Mouse (Mus musculus) macrophage (primary cell): ENCODE results near the gene Hoxd11. TPM values are rescaled to one million over a fixed set of nuclear protein-coding genes. Genes with fewer than 3 reads are reported as not detected.

Experiments
- H3K27ac ChIP-seq: fragments of 350-480 bp; formaldehyde crosslinking; 2 replicates; pipeline ENCODE4 v1.9.0; 2021
- H3K36me3 ChIP-seq: fragments of 350-480 bp; formaldehyde crosslinking; 2 replicates; pipeline ENCODE4 v1.9.0; 2021; ENCODE audit errors: inconsistent target
- H3K4me3 ChIP-seq: fragments of 350-480 bp; formaldehyde crosslinking; 2 replicates; pipeline ENCODE4 v1.9.0; 2021; ENCODE audit errors: inconsistent target
- H3K79me2 ChIP-seq: fragments of 350-480 bp; formaldehyde crosslinking; 2 replicates; pipeline ENCODE4 v1.9.0; 2021; ENCODE audit errors: inconsistent target
- WGBS: methylation state at CpG from one replicate; pipeline ENCODE4 v1.1.7; 2026; ENCODE audit warnings: inconsistent platforms; ENCODE audit not compliant: missing documents; 5-methylcytosine and 5-hydroxymethylcytosine counted together
- polyA plus RNA-seq: library from polyadenylated mRNA; stranded (reverse); fragments of 250-400 nt; gene quantifications from 3 replicates; pipeline ENCODE4 v1.2.4, GENCODE M21; 2018; ENCODE audit warnings: inconsistent platforms

Gene Hoxd11
- polyA plus RNA-seq, 1 experiment from 2014 or later: not detected

DNA sequence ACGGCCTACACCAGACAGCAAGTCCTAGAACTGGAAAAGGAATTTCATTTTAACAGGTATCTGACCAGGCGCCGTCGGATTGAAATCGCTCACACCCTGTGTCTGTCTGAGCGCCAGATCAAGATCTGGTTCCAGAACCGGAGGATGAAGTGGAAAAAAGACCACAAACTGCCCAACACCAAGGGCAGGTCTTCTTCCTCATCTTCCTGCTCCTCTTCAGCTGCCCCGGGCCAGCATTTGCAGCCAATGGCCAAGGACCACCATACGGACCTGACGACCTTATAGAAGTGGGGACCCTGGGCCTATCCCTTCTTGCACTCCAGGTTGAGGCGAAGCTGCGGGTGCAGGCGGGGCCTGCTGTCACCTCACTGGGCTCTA is 48.9 kb downstream of the Hoxd11 start:
- Histone ChIP-seq H3K36me3 (no peaks in the 10 kb centered on the region), H3K79me2 (no peaks in the 10 kb centered on the region), H3K27ac (no peak overlapping the region), H3K4me3 (no peak overlapping the region)
- WGBS: 71% methylated on average over 12 of the region's 13 CpGs

DNA sequence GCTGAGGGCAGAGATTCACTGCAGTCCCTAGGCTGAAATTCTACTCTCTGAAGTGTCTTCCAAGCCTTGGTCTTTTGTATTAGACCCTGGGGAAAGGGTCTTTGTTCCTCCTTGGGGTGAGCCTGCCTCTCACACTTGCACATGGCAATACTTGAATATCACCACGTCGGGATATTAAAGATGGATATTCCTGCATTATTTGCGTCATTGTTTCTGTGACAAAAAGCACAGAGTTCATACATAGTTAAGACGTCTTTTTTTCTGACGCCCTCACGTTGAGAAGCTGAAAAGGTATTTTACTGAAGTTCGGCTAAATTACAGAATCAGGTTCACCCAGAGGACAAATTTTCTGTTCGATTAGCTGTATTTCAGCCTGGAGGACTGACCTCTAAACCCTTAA is 51.0 kb downstream of the Hoxd11 start:
- Histone ChIP-seq H3K36me3 (no peaks in the 10 kb centered on the region), H3K27ac (no peak overlapping the region), H3K4me3 (no peak overlapping the region), H3K79me2 (no peaks in the 10 kb centered on the region)
- 78% methylated on average over 8 of the region's 8 CpGs for WGBS

DNA sequence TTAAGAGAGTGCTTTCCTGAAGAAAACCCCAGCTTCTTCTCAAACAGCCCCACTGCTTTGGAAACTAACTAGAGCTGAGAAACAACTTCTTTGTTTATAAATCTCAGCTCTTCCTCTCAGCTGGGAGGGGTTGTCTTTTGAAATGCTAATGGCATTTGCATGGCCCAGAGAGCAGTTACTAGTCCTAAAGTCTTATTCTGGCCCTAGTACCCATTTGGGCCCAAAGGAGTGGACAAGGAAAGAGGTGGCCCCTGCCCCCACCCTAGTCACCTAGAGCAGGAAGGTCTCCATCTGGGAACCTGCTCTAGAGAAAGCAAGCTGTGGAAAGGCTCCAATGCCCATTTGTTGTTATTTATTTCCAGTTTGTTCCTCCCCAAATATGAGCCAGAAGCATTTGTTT is 51.7 kb downstream of the Hoxd11 start:
- Histone ChIP-seq H3K79me2 (no peaks in the 10 kb centered on the region), H3K36me3 (no peaks in the 10 kb centered on the region), H3K4me3 (no peak overlapping the region), H3K27ac (no peak overlapping the region)

DNA sequence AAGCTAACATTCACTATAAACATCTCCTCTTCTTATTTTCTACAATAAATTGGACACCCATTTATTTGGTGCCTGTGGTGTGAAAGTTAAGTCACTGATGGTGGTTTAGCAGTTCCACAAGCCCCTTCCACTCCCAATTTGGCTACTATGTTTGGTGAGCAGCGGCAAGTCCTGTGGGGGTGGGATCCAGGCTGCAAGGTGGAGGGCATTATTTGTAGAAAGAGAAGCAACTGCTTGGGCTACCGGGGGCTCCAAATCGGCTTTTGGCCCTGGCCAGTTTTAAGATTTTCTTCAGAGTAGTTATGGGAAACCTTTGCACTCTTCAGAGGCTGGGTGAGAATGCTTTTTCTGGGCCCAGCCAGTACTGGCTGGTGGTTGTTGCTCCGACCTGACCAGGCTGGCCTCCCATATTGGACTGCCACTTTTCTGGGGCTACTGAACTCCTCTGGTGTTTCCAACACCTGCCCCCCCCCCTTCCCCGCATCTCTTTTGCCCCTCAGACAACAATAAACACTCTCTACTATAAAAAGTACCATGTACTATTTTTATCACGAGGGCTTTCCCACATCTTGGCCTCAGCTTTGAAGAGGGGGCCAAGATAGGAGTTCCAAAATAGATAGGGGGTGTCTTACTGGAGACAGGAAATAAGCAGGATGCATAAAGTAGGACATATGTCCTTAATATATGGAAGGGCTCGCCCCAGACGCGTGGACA is 52.6 kb downstream of the Hoxd11 start:
- Histone ChIP-seq H3K4me3 (no peak overlapping the region), H3K36me3 (no peaks in the 10 kb centered on the region), H3K79me2 (no peaks in the 10 kb centered on the region), H3K27ac (no peak overlapping the region)
- 44% methylated on average over 9 of the region's 9 CpGs for WGBS

DNA sequence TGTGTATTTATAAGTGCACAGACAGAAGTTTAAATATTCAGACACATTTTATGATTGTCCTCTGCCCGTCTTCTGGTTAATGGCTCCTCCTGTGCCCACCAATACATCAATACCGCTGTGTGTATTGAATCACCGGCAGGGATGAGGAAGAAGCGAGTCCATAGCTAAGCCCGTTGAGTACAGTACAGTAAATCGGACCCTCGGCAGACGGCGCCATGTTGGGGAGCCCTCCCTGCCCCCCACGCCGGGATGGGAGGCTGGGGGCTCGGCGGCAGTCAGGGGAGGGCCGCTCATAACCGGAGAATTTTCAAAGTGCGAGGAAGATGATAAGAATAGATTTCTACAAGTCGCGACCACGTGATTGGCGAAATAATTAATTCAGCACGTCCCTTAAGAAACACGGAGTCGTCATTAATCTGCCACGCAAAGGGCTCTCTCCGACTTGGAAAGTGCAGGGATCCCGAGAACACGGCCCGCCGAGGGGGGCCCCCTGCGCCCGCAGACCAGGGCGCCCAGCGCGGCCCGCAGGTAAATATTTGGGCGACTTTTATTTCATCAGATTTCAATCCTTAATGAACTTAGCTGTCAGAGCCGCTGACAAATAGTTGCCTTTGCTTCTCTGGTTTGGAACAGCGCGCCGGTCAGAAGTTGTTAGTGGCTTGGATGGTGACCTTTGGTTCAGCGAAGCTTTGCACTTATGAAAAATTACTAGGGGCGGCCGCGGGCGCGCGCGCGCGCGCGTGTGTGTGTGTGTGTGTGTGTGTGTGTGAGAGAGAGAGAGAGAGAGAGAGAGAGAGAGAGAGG is 53.4 kb downstream of the Hoxd11 start:
- Histone ChIP-seq H3K79me2 (no peaks in the 10 kb centered on the region), H3K36me3 (no peaks in the 10 kb centered on the region), H3K27ac (no peak overlapping the region), H3K4me3 (no peak overlapping the region)
- 4% methylated on average over 52 of the region's 52 CpGs for WGBS

DNA sequence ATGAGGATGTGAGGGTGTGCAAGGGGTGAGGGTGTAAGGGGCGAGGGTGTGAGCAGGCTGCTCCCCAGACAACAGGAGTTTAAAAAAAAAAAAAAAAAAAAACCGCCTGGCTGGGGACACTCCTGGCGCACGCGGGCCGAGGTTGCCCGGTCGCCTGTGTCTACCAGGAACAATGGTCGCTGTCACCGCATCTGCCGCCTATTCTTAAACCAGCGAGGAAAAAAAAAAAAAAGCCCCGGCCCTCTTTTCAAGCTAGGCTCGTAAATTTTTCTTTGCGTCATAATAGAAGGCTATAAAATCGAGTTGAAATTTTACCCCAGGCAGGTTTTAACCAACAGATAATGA is 53.9 kb downstream of the Hoxd11 start:
- H3K27ac ChIP-seq: no peak overlapping the region
- no peak overlapping the region for H3K4me3 ChIP-seq
- H3K36me3 ChIP-seq: no peaks in the 10 kb centered on the region
- no peaks in the 10 kb centered on the region for H3K79me2 ChIP-seq
- WGBS: 5% methylated on average over 16 of the region's 16 CpGs

DNA sequence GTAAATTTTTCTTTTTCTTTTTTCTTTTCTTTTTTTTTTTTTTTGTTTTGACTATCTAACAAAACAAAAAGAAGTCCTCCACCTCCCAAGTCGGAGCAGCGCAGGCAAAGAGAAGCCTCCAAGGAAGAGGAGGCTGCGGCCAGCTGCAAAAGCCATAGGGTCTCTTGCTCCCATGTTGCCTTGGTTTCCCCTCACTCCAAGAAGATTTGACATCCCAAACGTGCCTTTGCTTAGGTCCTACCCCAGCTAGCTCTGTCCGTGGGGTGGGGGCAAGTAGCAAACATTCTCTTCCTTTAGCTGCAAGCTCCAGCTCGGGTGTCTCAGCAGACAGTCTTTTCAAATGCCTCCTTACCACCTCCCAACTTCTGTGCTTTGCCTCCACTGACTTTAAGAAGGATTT is 54.4 kb downstream of the Hoxd11 start:
- H3K27ac ChIP-seq: no peak overlapping the region
- no peak overlapping the region for H3K4me3 ChIP-seq
- WGBS: 7% methylated on average over 6 of the region's 6 CpGs
- H3K79me2 ChIP-seq: no peaks in the 10 kb centered on the region
- no peaks in the 10 kb centered on the region for H3K36me3 ChIP-seq

DNA sequence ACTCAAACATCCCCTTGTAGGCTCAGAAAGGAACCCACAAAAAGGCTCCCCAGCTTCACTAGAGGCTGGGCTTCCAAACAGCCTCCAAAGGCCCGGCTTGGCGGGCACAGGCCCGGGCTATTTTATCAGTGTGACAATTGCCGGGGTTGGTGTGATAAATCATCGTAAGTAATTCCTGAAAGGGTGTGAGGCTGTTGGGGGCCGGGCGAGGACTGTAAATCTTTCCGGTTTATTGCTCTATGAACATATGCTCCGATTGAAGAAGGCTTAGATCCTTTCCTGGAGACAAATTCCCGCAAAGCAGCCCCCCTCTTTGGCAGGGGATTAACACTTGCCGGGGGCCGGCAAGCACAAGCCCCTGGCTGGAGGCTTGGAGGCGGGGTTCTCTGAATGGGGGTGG is 55.1 kb downstream of the Hoxd11 start:
- WGBS: 9% methylated on average over 13 of the region's 13 CpGs

DNA sequence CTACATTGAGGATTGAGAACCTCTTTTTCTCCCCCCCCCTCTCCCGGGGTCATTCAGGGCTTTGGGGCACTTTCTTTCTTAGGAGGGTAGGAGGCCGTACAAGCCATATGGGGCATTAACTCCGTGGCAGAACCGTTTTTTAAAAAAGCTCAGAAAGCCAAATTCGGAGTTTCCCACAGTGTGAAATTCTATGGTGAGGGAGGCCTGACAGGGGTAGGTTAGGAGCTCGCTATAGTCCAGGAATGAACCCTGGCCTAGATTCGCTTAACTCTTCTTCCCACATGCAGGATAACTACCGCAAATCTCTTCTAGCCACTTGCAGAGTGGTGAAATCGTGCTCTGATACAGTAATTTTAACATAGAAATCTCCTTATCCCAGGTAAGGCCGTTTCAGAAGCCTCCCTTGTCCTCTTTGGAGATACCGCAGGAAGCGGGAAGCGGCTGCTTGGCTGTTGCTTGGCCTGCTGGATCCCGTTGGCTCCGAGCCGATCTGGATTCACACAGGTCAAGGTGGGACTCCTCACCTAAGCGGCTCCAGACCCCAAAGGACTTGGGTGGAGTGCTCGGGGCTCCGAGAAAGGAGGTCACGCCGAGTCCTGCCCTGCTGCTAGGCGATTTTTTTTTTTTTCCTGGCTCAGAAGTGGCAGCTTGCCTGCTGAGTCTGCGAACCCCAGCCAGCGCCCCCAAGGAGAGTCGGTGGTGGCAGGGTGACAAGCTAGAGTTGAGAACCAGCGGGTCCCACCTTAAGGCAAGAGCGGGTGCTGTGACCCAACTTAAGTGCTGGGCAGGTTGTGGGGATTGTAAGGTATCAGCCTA is 55.8 kb downstream of the Hoxd11 start:
- H3K79me2 ChIP-seq: no peaks in the 10 kb centered on the region
- H3K27ac ChIP-seq: no peak overlapping the region
- no peaks in the 10 kb centered on the region for H3K36me3 ChIP-seq
- no peak overlapping the region for H3K4me3 ChIP-seq
- 18% methylated on average over 22 of the region's 27 CpGs for whole genome bisulfite sequencing

More for the DNA sequence above, 55.1 kb downstream of the Hoxd11 start:
- Histone ChIP-seq H3K36me3 (no peaks in the 10 kb centered on the region), H3K27ac (no peak overlapping the region), H3K4me3 (no peak overlapping the region), H3K79me2 (no peaks in the 10 kb centered on the region)

DNA sequence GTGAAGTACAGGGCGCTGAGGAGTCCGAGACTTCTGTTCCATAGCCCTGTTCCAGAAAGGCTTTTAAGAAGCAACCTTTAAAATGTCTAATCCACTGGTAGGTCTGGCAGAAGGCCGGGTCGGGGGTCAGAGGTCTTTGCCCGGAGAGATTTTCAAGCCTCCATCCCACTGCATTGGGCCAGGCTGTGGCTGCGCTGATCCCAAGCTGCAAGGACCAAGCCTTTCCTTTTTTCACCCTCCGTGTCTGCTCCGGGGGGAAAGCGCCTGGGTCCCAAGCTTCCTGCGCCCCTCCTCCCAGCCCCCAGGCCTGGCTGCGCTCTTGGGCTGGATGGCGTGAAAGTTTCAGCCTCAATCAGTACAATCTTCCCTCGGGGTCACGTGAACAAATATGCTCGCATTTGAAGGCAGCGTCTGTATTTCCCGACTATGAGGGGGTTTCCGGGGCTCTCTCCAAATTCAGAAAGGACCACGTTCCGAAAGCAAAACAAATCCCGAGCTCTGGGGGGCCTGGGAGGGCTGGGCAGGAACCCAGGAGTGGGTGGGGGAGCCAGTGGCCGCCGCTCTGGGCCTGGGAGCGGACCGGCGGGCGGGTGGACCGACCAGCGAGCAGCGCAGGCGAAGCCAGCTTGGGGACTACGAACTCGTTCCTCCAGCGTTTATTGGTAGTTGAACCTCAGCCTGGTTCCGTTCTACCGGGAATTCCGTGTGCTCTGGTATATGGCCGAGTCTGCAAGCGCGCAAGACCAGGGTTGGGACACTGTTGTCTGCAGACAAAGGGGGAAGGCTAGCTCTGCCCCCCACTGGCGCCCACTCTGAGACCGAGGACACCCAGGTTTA is 56.7 kb downstream of the Hoxd11 start:
- H3K27ac ChIP-seq: no peak overlapping the region
- H3K79me2 ChIP-seq: no peaks in the 10 kb centered on the region
- H3K4me3 ChIP-seq: no peak overlapping the region
- WGBS: 8% methylated on average over 41 of the region's 42 CpGs
- H3K36me3 ChIP-seq: no peaks in the 10 kb centered on the region

Other genes with a start within 250 kb of the Hoxd11 start
- gene Lnpk, start 100.1 kb upstream of the Hoxd11 start, polyA plus RNA-seq: 7.5 to 17.7 TPM (median 10.7 TPM) in 3 replicates
- not detected in 3 replicates for gene Evx2, start 20.0 kb upstream of the Hoxd11 start, polyA plus RNA-seq
- gene Hoxd13, start 11.2 kb upstream of the Hoxd11 start, polyA plus RNA-seq: not detected in 3 replicates
- not detected in 3 replicates for gene Hoxd12, start 4.5 kb upstream of the Hoxd11 start, polyA plus RNA-seq
- gene Hoxd10, start 12.4 kb downstream of the Hoxd11 start, polyA plus RNA-seq: not detected in 3 replicates
- gene Hoxd9, start 18.2 kb downstream of the Hoxd11 start, polyA plus RNA-seq: not detected in 3 replicates
- not detected in 3 replicates for gene Hoxd8, start 25.1 kb downstream of the Hoxd11 start, polyA plus RNA-seq
- gene Hoxd3, start 32.4 kb downstream of the Hoxd11 start, polyA plus RNA-seq: not detected in 3 replicates
- gene Hoxd4, start 32.4 kb downstream of the Hoxd11 start, polyA plus RNA-seq: not detected in 3 replicates
- gene Gm28230, start 47.2 kb downstream of the Hoxd11 start, polyA plus RNA-seq: not detected in 3 replicates
- not detected in 3 replicates for gene Hoxd1, start 83.4 kb downstream of the Hoxd11 start, polyA plus RNA-seq
- 19.1 to 26.2 TPM (median 22.2 TPM) in 3 replicates for gene Mtx2, start 146.2 kb downstream of the Hoxd11 start, polyA plus RNA-seq